Mouse (Mus musculus): ENCODE data around the gene Jmjd6. TPM values are rescaled to one million over a fixed set of nuclear protein-coding genes. Genes with fewer than 3 reads are reported as not detected.

Jmjd6 gene
- polyA plus RNA-seq, 2 experiments, result 14.8 to 24.7 TPM

GRCm38 (mm10) chr11:116810983-116811901, 32.0 kb downstream of the Jmjd6 start:
- Histone ChIP-seq H3K27ac (no peak overlapping the region), H3K4me3 (ENCODE audit: insufficient read depth in 1 of 2, low read depth in 2 of 2, low read length in 2 of 2) (peak overlapping the region; percentile 10 to 29; a peak in 1 of 4 replicates), H3K9me3 (ENCODE audit: control insufficient read depth, low read length) (no peaks in the 10 kb centered on the region), H3K36me3 (replicated peaks; ENCODE audit: control insufficient read depth, insufficient read depth, low read depth) (no peaks in the 10 kb centered on the region), H3K4me2 (ENCODE audit: low read depth) (peak overlapping the region; percentile 50), H3K4me1 (replicated peaks; ENCODE audit: control insufficient read depth in 2 of 2, insufficient read depth in 2 of 2, low read length in 1 of 2) (no peaks in the 10 kb centered on the region), H3K9ac (replicated peaks) (no peak overlapping the region), H3K27me3 (ENCODE audit: control insufficient read depth, insufficient read depth, low read length) (no peaks in the 10 kb centered on the region)
- DNase-seq (ENCODE audit: low read depth in 3 of 3, low spot score in 3 of 3), result no peak
- TF ChIP-seq EP300 (IDR thresholded peaks at IDR 0.05; ENCODE audit: low read depth) (no peak), CTCF (IDR thresholded peaks at IDR 0.05; ENCODE audit: low read depth) (no peak)
- WGBS (ENCODE audit: insufficient replicate concordance), result 12% methylated on average over 28 of the region's 32 CpGs
- ATAC-seq (ENCODE audit: insufficient read depth), result peak; percentile 56; the same call in 1 of the 2 replicates

- no peaks in the 10 kb centered on the region for H3K27me3 ChIP-seq (ENCODE audit: control insufficient read depth, insufficient read depth, low read length)
- no peak for TF ChIP-seq EP300 (IDR thresholded peaks at IDR 0.05; ENCODE audit: low read depth)
- no peak for TF ChIP-seq CTCF (IDR thresholded peaks at IDR 0.05; ENCODE audit: low read depth)
- no peak overlapping the region for H3K9ac ChIP-seq (replicated peaks)
- ATAC-seq (ENCODE audit: insufficient read depth), result no peak
- no peaks in the 10 kb centered on the region for H3K4me1 ChIP-seq (replicated peaks; ENCODE audit: control insufficient read depth in 2 of 2, insufficient read depth in 2 of 2, low read length in 1 of 2)
- 60% methylated on average over 11 of the region's 11 CpGs for WGBS (ENCODE audit: insufficient replicate concordance)
- H3K36me3 ChIP-seq (replicated peaks; ENCODE audit: control insufficient read depth, insufficient read depth, low read depth), result no peaks in the 10 kb centered on the region
- H3K27ac ChIP-seq, result no peak overlapping the region
- no peak overlapping the region for H3K4me2 ChIP-seq (ENCODE audit: low read depth)
- H3K9me3 ChIP-seq (ENCODE audit: control insufficient read depth, low read length), result no peaks in the 10 kb centered on the region
- DNase-seq (ENCODE audit: low read depth in 3 of 3, low spot score in 3 of 3), result no peak
- no peak overlapping the region for H3K4me3 ChIP-seq (ENCODE audit: insufficient read depth in 1 of 2, low read depth in 2 of 2, low read length in 2 of 2)
Observed at GRCm38 (mm10) chr11:116810528-116810927, 32.7 kb downstream of the Jmjd6 start.

- DNase-seq (ENCODE audit: low read depth in 3 of 3, low spot score in 3 of 3) (no peak), ATAC-seq (ENCODE audit: insufficient read depth) (no peak)
- Histone ChIP-seq H3K4me1 (replicated peaks; ENCODE audit: control insufficient read depth in 2 of 2, insufficient read depth in 2 of 2, low read length in 1 of 2) (no peaks in the 10 kb centered on the region), H3K9me3 (ENCODE audit: control insufficient read depth, low read length) (no peaks in the 10 kb centered on the region), H3K9ac (replicated peaks) (no peak overlapping the region), H3K27me3 (ENCODE audit: control insufficient read depth, insufficient read depth, low read length) (no peaks in the 10 kb centered on the region), H3K4me2 (ENCODE audit: low read depth) (no peak overlapping the region), H3K36me3 (replicated peaks; ENCODE audit: control insufficient read depth, insufficient read depth, low read depth) (no peaks in the 10 kb centered on the region), H3K4me3 (ENCODE audit: insufficient read depth in 1 of 2, low read depth in 2 of 2, low read length in 2 of 2) (no peak overlapping the region), H3K27ac (no peak overlapping the region)
- TF ChIP-seq CTCF (IDR thresholded peaks at IDR 0.05; ENCODE audit: low read depth), result no peak
- TF ChIP-seq EP300 (IDR thresholded peaks at IDR 0.05; ENCODE audit: low read depth), result no peak
- WGBS (ENCODE audit: insufficient replicate concordance), result 63% methylated on average over 8 of the region's 8 CpGs
Observed at GRCm38 (mm10) chr11:116809520-116809919, 33.7 kb downstream of the Jmjd6 start.

- no peaks in the 10 kb centered on the region for H3K9me3 ChIP-seq (ENCODE audit: control insufficient read depth, low read length)
- no peaks in the 10 kb centered on the region for H3K4me1 ChIP-seq (replicated peaks; ENCODE audit: control insufficient read depth in 2 of 2, insufficient read depth in 2 of 2, low read length in 1 of 2)
- WGBS (ENCODE audit: insufficient replicate concordance), result 76% methylated on average over 11 of the region's 11 CpGs
- H3K27me3 ChIP-seq (ENCODE audit: control insufficient read depth, insufficient read depth, low read length), result no peaks in the 10 kb centered on the region
- no peak overlapping the region for H3K4me3 ChIP-seq (ENCODE audit: insufficient read depth in 1 of 2, low read depth in 2 of 2, low read length in 2 of 2)
- H3K36me3 ChIP-seq (replicated peaks; ENCODE audit: control insufficient read depth, insufficient read depth, low read depth), result no peaks in the 10 kb centered on the region
- no peak for TF ChIP-seq EP300 (IDR thresholded peaks at IDR 0.05; ENCODE audit: low read depth)
- no peak for TF ChIP-seq CTCF (IDR thresholded peaks at IDR 0.05; ENCODE audit: low read depth)
- ATAC-seq (ENCODE audit: insufficient read depth) (no peak), DNase-seq (ENCODE audit: low read depth in 3 of 3, low spot score in 3 of 3) (no peak)
- no peak overlapping the region for H3K9ac ChIP-seq (replicated peaks)
- H3K4me2 ChIP-seq (ENCODE audit: low read depth), result no peak overlapping the region
- no peak overlapping the region for H3K27ac ChIP-seq
Observed at GRCm38 (mm10) chr11:116808811-116809395, 34.3 kb downstream of the Jmjd6 start.

GRCm38 (mm10) chr11:116807938-116808606, 35.2 kb downstream of the Jmjd6 start:
- Histone ChIP-seq H3K9ac (replicated peaks) (no peak overlapping the region), H3K36me3 (replicated peaks; ENCODE audit: control insufficient read depth, insufficient read depth, low read depth) (no peaks in the 10 kb centered on the region), H3K27me3 (ENCODE audit: control insufficient read depth, insufficient read depth, low read length) (no peaks in the 10 kb centered on the region), H3K4me1 (replicated peaks; ENCODE audit: control insufficient read depth in 2 of 2, insufficient read depth in 2 of 2, low read length in 1 of 2) (no peaks in the 10 kb centered on the region), H3K27ac (no peak overlapping the region), H3K4me2 (ENCODE audit: low read depth) (no peak overlapping the region), H3K4me3 (ENCODE audit: insufficient read depth in 1 of 2, low read depth in 2 of 2, low read length in 2 of 2) (no peak overlapping the region), H3K9me3 (ENCODE audit: control insufficient read depth, low read length) (no peaks in the 10 kb centered on the region)
- no peak for ATAC-seq (ENCODE audit: insufficient read depth)
- TF ChIP-seq EP300 (IDR thresholded peaks at IDR 0.05; ENCODE audit: low read depth), result no peak
- peak; percentile 92 for TF ChIP-seq CTCF (IDR thresholded peaks at IDR 0.05; ENCODE audit: low read depth)
- 31% methylated on average over 7 of the region's 7 CpGs for WGBS (ENCODE audit: insufficient replicate concordance)
- peak; percentile 46 to 57 (median 47) for DNase-seq (ENCODE audit: low read depth in 3 of 3, low spot score in 3 of 3)
